15 mouse cellular contexts compared by ENCODE assay signal in genomic region chr13:63034666-63035065, GRCm38 (mm10).
"Had no signal": no experiment of that assay in that cellular context is flagged by ENCODE, and none has a peak within 500 bp of the region (broad histone marks: within the 10 kb centered on the region; RNA-seq: fewer than 3 reads in every experiment).

No protein-coding gene starts in this region.

- H3K9me3 ChIP-seq: limb, embryonic 15.5 days; liver, embryonic 13.5 days; lung, embryonic 15.5 days; midbrain, embryonic 12.5 days; neural tube, embryonic 13.5 days had no signal

- DNase-seq: kidney, adult 8-10 months; kidney, postnatal 25 days; layer of hippocampus, adult 9-11 months; layer of hippocampus, postnatal 36 days; liver, embryonic 13.5 days; liver, postnatal 0 days; lung, postnatal 14 days; retina, postnatal 1 day; right cerebral cortex, postnatal 4 days; spleen, adult 18-20 months had no signal

- H3K4me2 ChIP-seq: limb, embryonic 15.5 days; liver, embryonic 13.5 days; lung, embryonic 15.5 days; midbrain, embryonic 12.5 days; neural tube, embryonic 13.5 days had no signal

- H3K27ac ChIP-seq: liver, embryonic 13.5 days; lung, embryonic 15.5 days; midbrain, embryonic 12.5 days; neural tube, embryonic 13.5 days had no signal

- H3K36me3 ChIP-seq: limb, embryonic 15.5 days; liver, embryonic 13.5 days; lung, embryonic 15.5 days; midbrain, embryonic 12.5 days; neural tube, embryonic 13.5 days had no signal

- H3K4me3 ChIP-seq: limb, embryonic 15.5 days; liver, embryonic 13.5 days; lung, embryonic 15.5 days; midbrain, embryonic 12.5 days; neural tube, embryonic 13.5 days had no signal

- ATAC-seq: liver, postnatal 0 days; midbrain, embryonic 16.5 days had no signal

- H3K9ac ChIP-seq: limb, embryonic 15.5 days; liver, embryonic 13.5 days; liver, postnatal 0 days; lung, embryonic 15.5 days; midbrain, embryonic 12.5 days; neural tube, embryonic 13.5 days had no signal

- H3K27me3 ChIP-seq: limb, embryonic 15.5 days; liver, embryonic 13.5 days; lung, embryonic 15.5 days; midbrain, embryonic 12.5 days; neural tube, embryonic 13.5 days had no signal
